Mouse (Mus musculus) cerebellum, adult 2 months (tissue): Measurements from ENCODE around the gene Tshr. TPM values are rescaled to one million over a fixed set of nuclear protein-coding genes. Genes with fewer than 3 reads are reported as not detected.

Experiments
- DNase-seq, 2 experiments: peaks; one replicate each; pipeline ENCODE4 v3.0.0; 2021
- H3K27ac ChIP-seq: fragments of 200-500 bp; 2 replicates; pipeline ENCODE4 v1.5.1; 2012; ENCODE audit warnings: low read length, control low read depth, inconsistent platforms; ENCODE audit not compliant: insufficient read depth
- H3K27me3 ChIP-seq: fragments of 200-500 bp; 2 replicates; pipeline ENCODE4 v1.6.1; 2012; ENCODE audit warnings: inconsistent platforms, mild to moderate bottlenecking, low read length, moderate library complexity; ENCODE audit not compliant: control insufficient read depth, insufficient read depth
- H3K4me1 ChIP-seq: fragments of 200-500 bp; 2 replicates; pipeline ENCODE4 v1.6.1; 2011; ENCODE audit warnings: low read length; ENCODE audit not compliant: control insufficient read depth, insufficient read depth
- H3K4me3 ChIP-seq: fragments of 200-500 bp; replicated peaks from 2 replicates; pipeline ENCODE3; 2011; ENCODE audit warnings: mild to moderate bottlenecking, low read depth, low read length, control low read depth; ENCODE audit not compliant: insufficient read depth
- CTCF ChIP-seq: fragments of 200-500 bp; IDR thresholded peaks from 2 replicates; pipeline ENCODE4 v1.5.1; 2011; ENCODE audit warnings: low read depth, mild to moderate bottlenecking, control low read depth, low read length, moderate library complexity, borderline replicate concordance; ENCODE audit not compliant: insufficient read depth
- POLR2A ChIP-seq: fragments of 200-500 bp; IDR thresholded peaks from 2 replicates; pipeline ENCODE4 v1.6.1; 2011; ENCODE audit warnings: low read length, control low read depth, borderline replicate concordance; ENCODE audit not compliant: insufficient read depth
- WGBS: fragments of 180-500 bp; shearing (Covaris S2); methylation state at CpG from one replicate; pipeline ENCODE4 v1.1.7; 2018; 5-methylcytosine and 5-hydroxymethylcytosine counted together
- polyA plus RNA-seq: library from polyadenylated mRNA; depleted of rRNA; stranded (reverse); fragments of >200 nt; gene quantifications from 2 replicates; pipeline ENCODE4 v1.2.3, GENCODE M21; 2012; rRNA removed

The Tshr gene
- polyA plus RNA-seq, 1 experiment, result 0.08 TPM

DNA sequence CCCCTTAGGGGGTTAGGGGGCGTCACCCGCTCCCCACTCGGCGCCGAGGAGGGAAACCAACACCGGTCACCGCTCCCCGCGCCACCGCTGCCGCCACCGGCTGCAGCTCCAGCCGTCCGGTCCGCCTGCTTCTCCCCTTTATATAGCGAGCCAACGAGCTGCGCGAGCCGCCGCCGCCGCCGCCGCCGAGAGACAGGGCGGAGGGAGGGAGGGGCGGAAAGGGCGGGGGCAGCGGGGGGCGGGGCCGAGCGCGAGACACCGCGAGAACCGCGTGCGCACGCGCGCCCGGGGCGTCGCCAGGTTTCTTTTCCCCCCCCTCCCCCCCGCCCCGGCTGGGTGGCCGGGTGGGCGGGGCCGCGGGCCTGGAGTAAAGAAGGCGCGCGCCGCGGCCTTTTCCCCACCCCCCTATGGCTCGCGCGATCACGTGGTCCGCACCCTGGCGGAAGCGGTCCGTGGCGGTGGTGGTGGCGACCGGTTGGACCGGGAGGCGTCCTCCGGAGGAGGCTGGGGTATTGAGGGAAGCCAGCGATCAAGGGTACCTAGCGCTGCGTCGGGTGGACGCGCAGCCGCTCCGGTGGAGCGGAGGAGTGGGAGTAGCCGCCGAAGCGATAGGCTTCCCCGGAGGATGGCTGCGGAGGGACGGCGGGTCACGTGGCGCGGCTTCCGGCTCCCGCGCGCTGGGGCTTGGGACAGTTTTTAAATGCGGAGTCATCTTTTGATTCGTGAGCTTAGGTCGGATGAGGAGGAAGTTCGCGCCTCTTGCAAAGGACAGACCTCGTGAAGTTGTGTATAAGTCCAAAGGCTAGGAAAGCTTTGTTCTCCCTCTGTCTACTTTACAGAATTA lies 205.7 kb downstream of the Tshr start, which contains the start of gene Gtf2a1:
TSS of gene Gtf2a1 (minus strand) at position 641 of the 844 bp plus-strand sequence.
- no peaks in the 10 kb centered on the region for H3K4me1 ChIP-seq
- peak within 1 kb of the TSS; percentile 91 for H3K27ac ChIP-seq
- peak; percentile 87 for TF ChIP-seq POLR2A
- no peak for TF ChIP-seq CTCF
- peak within 1 kb of the TSS; percentile 87 for H3K4me3 ChIP-seq
- H3K27me3 ChIP-seq, result no peaks in the 10 kb centered on the region
- WGBS, result under 1% methylated on average over 70 of the region's 99 CpGs
- DNase-seq, result peak; percentile 95 to 97

DNA sequence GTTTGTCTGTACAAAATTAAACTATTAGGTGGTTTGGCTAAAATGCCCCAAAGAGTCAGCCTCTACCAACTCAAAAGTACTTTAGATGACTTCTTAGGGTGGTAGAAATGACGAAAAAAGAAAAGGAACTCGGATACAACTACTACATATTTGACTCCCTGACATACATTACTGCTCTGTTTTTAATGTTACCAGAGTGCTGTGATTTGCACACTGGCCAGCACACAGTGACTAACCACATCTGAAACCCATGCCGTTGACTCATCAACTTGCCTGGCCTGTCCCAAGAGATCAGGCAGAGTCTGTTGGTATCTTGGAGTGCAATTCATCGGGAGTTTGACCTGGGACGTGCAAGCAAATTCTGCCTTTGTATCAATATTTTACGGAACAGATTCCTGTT lies 206.4 kb downstream of the Tshr start:
- Histone ChIP-seq H3K27me3 (no peaks in the 10 kb centered on the region), H3K4me3 (peak overlapping the region; percentile 65), H3K4me1 (no peaks in the 10 kb centered on the region), H3K27ac (peak overlapping the region; percentile 90)
- WGBS, result 14% methylated on average over 6 of the region's 6 CpGs
- TF ChIP-seq POLR2A (no peak), CTCF (no peak)
- peak; percentile 30 to 44 for DNase-seq

GRCm38 (mm10) chr12:91591191-91591590 lies 206.8 kb downstream of the Tshr start:
- H3K4me3 ChIP-seq, result no peak overlapping the region
- 82% methylated on average over 1 of the region's 1 CpGs for WGBS
- no peak for DNase-seq
- H3K27ac ChIP-seq, result no peak overlapping the region
- TF ChIP-seq CTCF (no peak), POLR2A (no peak)
- H3K4me1 ChIP-seq, result no peaks in the 10 kb centered on the region
- H3K27me3 ChIP-seq, result no peaks in the 10 kb centered on the region

GRCm38 (mm10) chr12:91592128-91592527 lies 207.8 kb downstream of the Tshr start:
- TF ChIP-seq CTCF (no peak), POLR2A (no peak)
- H3K4me3 ChIP-seq, result no peak overlapping the region
- no peaks in the 10 kb centered on the region for H3K27me3 ChIP-seq
- DNase-seq, result no peak
- no peak overlapping the region for H3K27ac ChIP-seq
- H3K4me1 ChIP-seq, result no peaks in the 10 kb centered on the region
- WGBS, result 95% methylated on average over 3 of the region's 3 CpGs

Other genes with a start within 250 kb of the Tshr start
- gene Cep128, start 154 bp upstream of the Tshr start, polyA plus RNA-seq, result 2.3 and 2.5 TPM in 2 replicates
- gene Gtf2a1, start 205.9 kb downstream of the Tshr start, polyA plus RNA-seq, result 25.5 and 28.1 TPM in 2 replicates